24 mouse cellular contexts compared by ENCODE assay signal in the genomic region with DNA sequence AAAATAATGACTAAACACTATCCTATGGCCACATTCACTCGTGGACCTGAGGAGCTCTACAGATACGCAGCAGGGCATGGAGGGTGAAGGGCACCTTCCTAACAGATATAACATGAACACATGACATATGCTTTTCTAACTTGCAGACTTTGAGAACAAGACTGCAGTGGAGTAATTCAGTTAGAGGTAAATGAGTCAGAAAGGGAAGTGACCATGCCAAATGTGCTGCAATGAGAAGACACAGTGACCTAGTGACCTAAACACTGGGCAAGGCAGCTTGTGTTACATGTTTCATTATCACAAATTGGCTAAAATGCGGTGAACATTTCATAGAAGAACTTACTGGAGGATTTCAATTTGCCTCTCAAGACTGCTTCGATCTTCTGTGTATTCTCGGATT. TPM values are rescaled to one million over a fixed set of nuclear protein-coding genes. Genes with fewer than 3 reads are reported as not detected.
A peak's percentile ranks its signal among the peaks of the same experiment; 100 is the strongest.
DNase-seq lines count a peak whose midpoint lies in the region; TF ChIP-seq lines count a peak whose summit lies in the region.
"Had no signal": no experiment of that assay in that cellular context is flagged by ENCODE, and none has a peak within 500 bp of the region (broad histone marks: within the 10 kb centered on the region; RNA-seq: fewer than 3 reads in every experiment).

No protein-coding gene starts in this region.

- no peaks in the 10 kb centered on the region for H3K4me1 ChIP-seq in lung, adult 2 months (ENCODE audit: control insufficient read depth, insufficient read depth, low read length)
- H3K4me1 ChIP-seq: embryonic facial prominence, embryonic 13.5 days; embryonic facial prominence, embryonic 15.5 days; forebrain, embryonic 10.5 days; forebrain, embryonic 12.5 days had no signal

- no peak overlapping the region for H3K4me3 ChIP-seq in lung, adult 2 months (replicated peaks; ENCODE audit: extremely low read depth, low read depth, low read length)
- H3K4me3 ChIP-seq: embryonic facial prominence, embryonic 13.5 days; embryonic facial prominence, embryonic 15.5 days; erythroblast, embryonic 14.5 days; forebrain, embryonic 10.5 days; forebrain, embryonic 12.5 days had no signal

- no peak for TF ChIP-seq POLR2A in lung, adult 2 months (IDR thresholded peaks at IDR 0.05; ENCODE audit: borderline replicate concordance, extremely low read depth, low read depth, low read length)

- DNase-seq in adrenal gland, postnatal 14 days, result peak; percentile 9
- no peak for DNase-seq in adrenal gland, adult 18-20 months (ENCODE audit: low spot score in 2 of 2)
- DNase-seq in A20 (ENCODE audit: low read depth, low spot score), result peak; percentile 5
- DNase-seq in skeletal muscle tissue, adult 2 months (ENCODE audit: low read depth, low spot score), result peak; percentile 0
- no peak for DNase-seq in lung, adult 2 months
- DNase-seq in right cerebral cortex, postnatal 4 days, result no peak
- DNase-seq: adrenal gland, adult 2 months; adrenal gland, postnatal 25 days; cerebellum, adult 11-12 months; cerebellum, adult 2 months; cerebellum, adult 9-10 months; cerebellum, postnatal 14 days; cerebellum, postnatal 36 days; embryo, embryonic 11 days had no signal

- TF ChIP-seq CTCF in lung, adult 2 months (IDR thresholded peaks at IDR 0.05; ENCODE audit: insufficient read depth, low read length), result no peak

- 80% methylated on average over 5 of the region's 5 CpGs for WGBS in lung, adult 2 months

RNA-seq across cellular contexts. Expression of gene Rasef, which starts 42.6 kb away (rescaled TPM):
- 0.19 and 0.26 TPM in 2 replicates for total RNA-seq in adrenal gland, postnatal 14 days (2021)
- total RNA-seq in adrenal gland, adult 18-20 months (2021), result under 1 TPM; 0.10 to 0.20 TPM
- polyA plus RNA-seq in lung, adult 2 months (2012; rRNA removed), result 4.5 and 4.9 TPM in 2 replicates
- total RNA-seq: adrenal gland, adult 2 months; adrenal gland, postnatal 25 days; common myeloid progenitor, adult 5-6 weeks had no signal
- polyA plus RNA-seq: activated CD4-positive, CD25-positive, alpha-beta regulatory T cell, adult 4 months; adrenal gland, adult 2 months; C2C12; erythroblast, embryonic 14.5 days; G1E; Patski had no signal

Comparison
In these comparisons a context has a peak if more than half of its experiments do, and no peak if none do; other contexts are left out.
1. DNase-seq: peak in adrenal gland, postnatal 14 days (single experiment), A20 (single experiment) and skeletal muscle tissue, adult 2 months (single experiment); none in adrenal gland, adult 18-20 months (0 of 2), lung, adult 2 months (single experiment) and right cerebral cortex, postnatal 4 days (single experiment).